Mouse (Mus musculus) limb, embryonic 14.5 days (tissue): Measurements from ENCODE around the gene Dock1. TPM values are rescaled to one million over a fixed set of nuclear protein-coding genes. Genes with fewer than 3 reads are reported as not detected.

Source experiments
- ATAC-seq: fragments of 200-750 bp; cut with Nextera tagmentation; 2 replicates; pipeline ENCODE4 v1.8.0; 2017; ENCODE audit warnings: low read depth, moderate number of reproducible peaks, moderate TSS enrichment; ENCODE audit not compliant: low FRiP score
- DNase-seq: peaks from one replicate; pipeline ENCODE4 v3.0.0-alpha.2; 2015; ENCODE audit warnings: low spot score
- H3K27ac ChIP-seq: fragments of 300-500 bp; sonication (generic); replicated peaks from 2 replicates; pipeline ENCODE4 v1.5.1; 2014; ENCODE audit warnings: low read depth, mild to moderate bottlenecking, low read length, moderate library complexity, mixed read lengths
- H3K27me3 ChIP-seq: fragments of 300-500 bp; sonication (generic); 2 replicates; pipeline ENCODE4 v1.6.1; 2014; ENCODE audit warnings: low read length, mixed read lengths; ENCODE audit not compliant: control insufficient read depth, insufficient read depth
- H3K36me3 ChIP-seq: fragments of 300-500 bp; sonication (generic); 2 replicates; pipeline ENCODE4 v1.6.1; 2014; ENCODE audit warnings: mild to moderate bottlenecking, low read length, moderate library complexity, mixed read lengths; ENCODE audit not compliant: control insufficient read depth, insufficient read depth
- H3K4me1 ChIP-seq: fragments of 300-500 bp; sonication (generic); 2 replicates; pipeline ENCODE4 v1.6.1; 2014; ENCODE audit warnings: antibody characterized with exemption, low read length, mixed read lengths; ENCODE audit not compliant: control insufficient read depth, insufficient read depth
- H3K4me2 ChIP-seq: fragments of 300-500 bp; sonication (generic); replicated peaks from 2 replicates; pipeline ENCODE4 v1.6.1; 2014; ENCODE audit warnings: low read depth, mild to moderate bottlenecking, low read length, moderate library complexity; ENCODE audit not compliant: severe bottlenecking
- H3K4me3 ChIP-seq: fragments of 300-500 bp; sonication (generic); replicated peaks from 2 replicates; pipeline ENCODE4 v1.5.1; 2014; ENCODE audit warnings: low read length
- H3K9ac ChIP-seq: fragments of 300-500 bp; sonication (generic); 2 replicates; pipeline ENCODE4 v1.6.1; 2014; ENCODE audit warnings: mild to moderate bottlenecking, low read depth, low read length, moderate library complexity; ENCODE audit not compliant: severe bottlenecking
- H3K9me3 ChIP-seq: fragments of 300-500 bp; sonication (generic); 2 replicates; pipeline ENCODE4 v1.6.1; 2016; ENCODE audit warnings: low read length; ENCODE audit not compliant: control insufficient read depth
- POLR2A ChIP-seq: fragments of 200-500 bp; IDR thresholded peaks from 2 replicates; pipeline ENCODE4 v1.8.0; 2012; ENCODE audit warnings: inconsistent platforms, mild to moderate bottlenecking, moderate library complexity, borderline replicate concordance; ENCODE audit not compliant: insufficient read depth, insufficient read length; ENCODE audit errors: extremely low read depth
- WGBS: fragments of 180-500 bp; shearing (Covaris S2); extraction: QIAGEN DNeasy Blood & Tissue Kit; methylation state at CpG from one replicate; pipeline ENCODE4 v1.1.7; 2014; 5-methylcytosine and 5-hydroxymethylcytosine counted together
- polyA plus RNA-seq, 2 experiments: library from polyadenylated mRNA; depleted of rRNA in 1 of 2; stranded (reverse) in 1 of 2; unstranded in 1 of 2; fragments of >200 nt; fragmentation: Nextera tagmentation in 1 of 2; extraction: Ambion mirVana in 1 of 2; gene quantifications; 2 replicates each; pipeline versions ENCODE4 v1.2.1 to v1.2.3; 2012 to 2014

Dock1 gene
- polyA plus RNA-seq, 2 experiments, result 35.7 to 40.0 TPM

GRCm38 (mm10) chr7:135101921-135102320 is 431.5 kb downstream of the Dock1 start:
- H3K4me2 ChIP-seq, result no peak overlapping the region
- no peak for ATAC-seq
- WGBS, result 91% methylated on average over 7 of the region's 7 CpGs

GRCm38 (mm10) chr7:135106536-135106935 is 436.1 kb downstream of the Dock1 start:
- no peak for DNase-seq
- no peaks in the 10 kb centered on the region for H3K27me3 ChIP-seq
- H3K9me3 ChIP-seq, result no peaks in the 10 kb centered on the region
- TF ChIP-seq POLR2A, result no peak
- no peak overlapping the region for H3K9ac ChIP-seq
- no peaks in the 10 kb centered on the region for H3K4me1 ChIP-seq
- H3K36me3 ChIP-seq, result peaks cover 35% of the 10 kb centered on the region
- no peak overlapping the region for H3K4me2 ChIP-seq
- no peak overlapping the region for H3K27ac ChIP-seq
- 74% methylated on average over 3 of the region's 3 CpGs for WGBS
- H3K4me3 ChIP-seq, result no peak overlapping the region
- no peak for ATAC-seq

More at GRCm38 (mm10) chr7:135101921-135102320, 431.5 kb downstream of the Dock1 start:
- no peak overlapping the region for H3K27ac ChIP-seq
- H3K36me3 ChIP-seq, result peaks cover 16% of the 10 kb centered on the region
- no peak for TF ChIP-seq POLR2A
- H3K4me1 ChIP-seq, result no peaks in the 10 kb centered on the region
- H3K9me3 ChIP-seq, result no peaks in the 10 kb centered on the region
- no peaks in the 10 kb centered on the region for H3K27me3 ChIP-seq
- DNase-seq, result no peak
- no peak overlapping the region for H3K9ac ChIP-seq
- no peak overlapping the region for H3K4me3 ChIP-seq

DNA sequence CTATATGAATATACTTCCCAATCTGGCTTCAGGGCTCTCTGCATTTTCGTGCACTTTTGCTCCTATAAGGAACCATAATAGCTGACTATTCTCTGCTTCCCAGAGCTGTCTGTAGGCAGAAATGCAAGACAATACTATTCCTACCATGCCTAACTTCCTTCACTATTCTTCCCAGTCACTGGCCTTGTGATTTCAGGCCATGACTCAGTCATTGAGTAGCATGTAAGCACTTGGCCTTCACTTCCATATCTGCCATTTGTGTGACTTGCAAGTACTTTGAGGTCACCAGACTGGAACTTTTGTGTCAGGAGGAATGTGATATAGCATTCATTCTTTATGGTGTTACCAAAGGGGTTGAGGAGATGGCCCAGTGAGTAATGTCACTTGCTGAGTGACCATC is 439.9 kb downstream of the Dock1 start:
- no peak for ATAC-seq
- 95% methylated on average over 1 of the region's 1 CpGs for WGBS
- peaks cover 34% of the 10 kb centered on the region for H3K36me3 ChIP-seq

DNA sequence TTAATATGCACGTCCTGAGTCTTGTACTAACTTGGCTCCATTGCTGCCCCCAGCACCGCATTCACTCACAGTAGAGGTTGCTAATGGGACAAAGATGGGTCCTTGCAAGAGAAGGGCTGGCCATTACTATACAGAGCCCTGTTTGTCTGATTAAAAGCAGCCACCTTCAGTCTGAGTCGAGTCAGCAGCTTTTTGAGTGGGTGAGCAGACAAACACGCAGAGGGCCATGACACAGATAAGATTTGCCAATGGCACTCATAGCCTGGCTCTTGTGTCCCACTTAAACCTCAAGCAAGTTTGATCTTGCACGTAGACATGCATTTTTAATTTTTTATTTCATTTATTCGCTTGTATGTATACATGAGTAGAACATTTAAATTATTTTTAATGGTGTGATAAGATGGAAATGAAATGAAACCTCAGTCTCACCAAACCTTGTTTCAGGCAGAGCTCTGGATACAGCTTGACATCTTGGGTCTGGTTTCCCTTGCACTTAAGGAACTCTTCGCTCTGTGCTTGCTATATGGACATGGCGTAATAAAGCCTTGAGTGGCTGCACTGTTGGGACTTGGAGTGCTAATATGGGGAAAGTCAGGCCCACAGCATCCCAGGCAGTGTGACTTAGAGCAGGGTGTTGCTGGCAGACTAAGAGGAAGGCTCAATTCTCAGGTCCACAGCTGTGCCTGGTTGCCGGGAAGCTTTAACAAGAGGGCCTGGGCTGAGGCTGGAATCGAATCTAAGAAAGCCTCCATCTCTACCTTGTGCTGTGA is 455.0 kb downstream of the Dock1 start:
- no peak for TF ChIP-seq POLR2A
- DNase-seq, result no peak
- Histone ChIP-seq H3K27ac (no peak overlapping the region), H3K4me3 (no peak overlapping the region), H3K9me3 (no peaks in the 10 kb centered on the region), H3K9ac (no peak overlapping the region), H3K36me3 (peaks cover 36% of the 10 kb centered on the region), H3K4me1 (no peaks in the 10 kb centered on the region), H3K27me3 (no peaks in the 10 kb centered on the region), H3K4me2 (no peak overlapping the region)
- ATAC-seq, result no peak
- WGBS, result 77% methylated on average over 10 of the region's 10 CpGs

More for the DNA sequence above, 439.9 kb downstream of the Dock1 start:
- no peak overlapping the region for H3K4me2 ChIP-seq
- H3K9ac ChIP-seq, result no peak overlapping the region
- TF ChIP-seq POLR2A, result no peak
- no peaks in the 10 kb centered on the region for H3K27me3 ChIP-seq
- H3K9me3 ChIP-seq, result no peaks in the 10 kb centered on the region
- no peak overlapping the region for H3K4me3 ChIP-seq
- no peak for DNase-seq
- H3K27ac ChIP-seq, result no peak overlapping the region
- H3K4me1 ChIP-seq, result no peaks in the 10 kb centered on the region

DNA sequence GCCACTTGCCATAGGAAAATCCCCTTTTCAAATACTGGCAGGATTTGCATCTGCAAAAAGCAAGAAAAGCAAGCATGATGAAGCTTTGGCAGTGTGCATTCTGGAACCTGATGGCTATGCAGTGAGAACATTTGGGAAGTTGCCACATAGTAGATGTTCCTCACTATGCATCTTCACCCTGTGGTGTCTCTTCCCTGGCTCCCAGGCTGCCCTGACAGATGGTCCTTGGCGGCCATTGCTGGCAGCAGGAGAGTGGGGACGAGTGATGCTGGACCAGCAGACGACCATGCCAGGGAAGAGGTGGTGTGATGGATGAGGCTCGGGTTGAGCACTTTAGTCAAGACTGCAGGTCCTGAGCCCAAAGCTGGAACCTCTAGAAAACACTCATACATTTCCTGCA is 462.0 kb downstream of the Dock1 start:
- H3K4me3 ChIP-seq, result no peak overlapping the region
- no peaks in the 10 kb centered on the region for H3K27me3 ChIP-seq
- no peaks in the 10 kb centered on the region for H3K9me3 ChIP-seq
- peaks cover 31% of the 10 kb centered on the region for H3K36me3 ChIP-seq
- no peak for DNase-seq
- WGBS, result 70% methylated on average over 4 of the region's 4 CpGs
- H3K4me1 ChIP-seq, result peaks cover 5% of the 10 kb centered on the region; the same call in 1 of the 2 replicates
- H3K4me2 ChIP-seq, result no peak overlapping the region
- H3K9ac ChIP-seq, result no peak overlapping the region
- ATAC-seq, result no peak
- no peak overlapping the region for H3K27ac ChIP-seq
- no peak for TF ChIP-seq POLR2A

GRCm38 (mm10) chr7:135134619-135135018 is 464.2 kb downstream of the Dock1 start:
- Histone ChIP-seq H3K4me2 (no peak overlapping the region), H3K9me3 (no peaks in the 10 kb centered on the region), H3K36me3 (peaks cover 31% of the 10 kb centered on the region), H3K4me3 (no peak overlapping the region), H3K4me1 (peaks cover 5% of the 10 kb centered on the region; the same call in 1 of the 2 replicates), H3K27ac (no peak overlapping the region), H3K27me3 (no peaks in the 10 kb centered on the region), H3K9ac (no peak overlapping the region)
- TF ChIP-seq POLR2A, result no peak
- 60% methylated on average over 12 of the region's 12 CpGs for WGBS
- no peak for DNase-seq
- ATAC-seq, result no peak
